Mouse (Mus musculus) A20 (cell line): ENCODE measurements around the gene Mcts2.

Experiments
- DNase-seq: peaks from one replicate; pipeline ENCODE4 v3.0.0-alpha.2; 2011; ENCODE audit warnings: low read depth, low spot score

Gene Mcts2

DNA sequence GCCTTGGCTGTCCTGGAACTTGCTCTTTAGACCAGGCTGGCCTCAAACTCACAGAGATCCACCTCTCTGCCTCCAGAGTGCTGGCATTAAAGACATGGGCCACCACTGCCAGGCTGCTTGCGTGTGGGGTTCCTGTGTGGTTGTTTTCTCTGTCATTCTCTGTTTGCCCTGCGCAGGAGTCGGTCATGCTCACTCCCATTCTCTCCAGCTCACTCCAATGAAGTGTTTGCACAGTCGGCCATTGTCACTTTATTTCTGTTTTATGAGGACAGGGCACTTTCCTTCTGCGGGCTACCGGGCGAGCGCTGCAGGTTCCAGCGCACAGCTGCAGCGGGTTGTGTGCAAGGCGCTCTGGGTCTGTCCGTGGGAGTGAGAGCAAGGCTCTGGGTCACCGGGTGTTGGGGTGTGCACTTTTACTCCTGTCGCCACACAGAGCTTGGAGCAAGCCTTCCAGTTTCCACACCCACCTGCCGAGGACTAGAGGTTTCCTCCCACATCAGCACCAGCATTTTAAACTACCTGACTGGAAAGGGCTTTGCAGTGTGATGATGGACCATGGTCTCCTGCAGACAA lies 38.4 kb downstream of the Mcts2 start:
- no peak for DNase-seq

DNA sequence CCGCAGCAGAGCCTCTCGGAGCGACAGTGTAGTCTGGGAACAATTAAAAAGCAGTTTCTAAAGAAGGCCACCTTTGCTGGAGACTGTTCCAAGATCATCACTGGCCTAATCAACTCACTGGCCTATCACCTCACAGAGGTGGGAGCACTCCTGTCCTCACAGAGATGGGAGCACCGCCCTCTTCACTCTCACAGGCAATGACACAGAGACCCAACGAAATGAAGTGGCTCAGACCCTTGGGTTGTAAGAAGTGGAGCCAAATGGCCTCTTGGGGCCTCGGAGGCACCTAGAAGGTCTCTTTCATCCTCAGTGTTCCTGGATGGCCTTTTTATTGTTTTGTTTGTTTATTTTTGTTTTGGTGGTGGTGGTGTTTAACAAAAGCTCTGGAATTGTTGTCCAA lies 39.4 kb downstream of the Mcts2 start:
- DNase-seq: no peak

DNA sequence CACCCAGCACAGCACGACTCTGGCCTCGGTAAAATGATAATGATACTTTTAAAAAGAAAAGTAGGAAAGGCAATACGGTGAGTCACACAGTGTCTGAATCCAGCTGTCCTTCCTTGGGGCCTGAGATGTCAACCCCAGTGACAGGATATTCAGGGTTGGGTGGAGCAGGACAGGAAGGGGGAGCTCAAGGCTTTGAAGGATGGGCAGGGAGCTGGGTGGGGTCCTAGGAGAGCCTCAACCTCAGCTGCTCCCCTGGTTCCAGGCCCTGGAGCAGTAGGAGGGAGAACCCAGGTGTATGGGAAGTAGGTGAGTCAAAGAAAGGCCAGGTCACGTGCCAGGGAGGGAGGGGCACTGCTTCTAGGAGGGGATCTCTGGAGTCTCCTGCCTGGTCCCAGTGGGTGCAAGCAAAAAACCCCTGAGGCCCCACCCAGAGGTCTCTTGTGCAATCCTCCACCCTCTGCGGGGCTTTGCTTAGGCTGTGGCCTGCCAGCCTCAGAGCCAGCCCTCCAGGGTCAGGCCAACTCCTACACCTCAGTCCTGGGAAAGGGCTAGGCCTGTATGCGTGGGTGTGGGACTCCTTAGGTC lies 40.0 kb downstream of the Mcts2 start:
- DNase-seq: no peak

DNA sequence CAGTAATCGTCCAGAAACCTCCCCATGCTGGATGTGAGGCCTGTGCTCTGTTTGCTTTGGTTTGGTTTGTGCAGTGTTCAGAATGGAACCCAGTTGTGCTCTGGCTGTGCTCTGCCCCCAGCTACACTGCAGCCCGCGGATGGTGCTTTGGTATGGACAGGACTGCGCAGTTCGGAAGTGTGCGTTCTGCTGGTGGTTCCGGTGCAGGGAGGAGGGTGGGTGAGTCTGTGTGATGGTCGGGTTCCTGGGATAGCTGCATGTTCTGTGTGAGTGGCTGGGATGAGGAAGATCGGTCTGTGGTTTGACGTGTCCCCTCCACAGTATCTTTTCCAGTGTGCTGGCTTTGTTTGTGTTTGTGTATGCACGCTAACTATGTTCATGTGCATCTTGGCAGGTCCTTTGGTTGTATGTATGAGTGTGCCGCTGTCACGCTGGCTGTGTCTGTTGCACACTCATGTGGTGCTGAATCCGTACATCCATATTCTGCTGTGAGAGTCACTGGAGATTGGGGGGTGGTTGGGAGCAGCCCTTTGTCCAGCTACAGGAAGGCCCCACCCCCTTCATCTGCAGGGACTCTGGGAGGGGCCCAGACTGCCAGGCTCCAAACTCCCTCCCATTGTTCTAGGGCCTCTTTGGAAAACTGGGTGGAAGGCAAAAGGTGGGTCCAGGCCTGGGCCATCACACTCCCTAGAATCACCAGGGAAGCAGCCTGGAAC lies 41.1 kb downstream of the Mcts2 start:
- no peak for DNase-seq

DNA sequence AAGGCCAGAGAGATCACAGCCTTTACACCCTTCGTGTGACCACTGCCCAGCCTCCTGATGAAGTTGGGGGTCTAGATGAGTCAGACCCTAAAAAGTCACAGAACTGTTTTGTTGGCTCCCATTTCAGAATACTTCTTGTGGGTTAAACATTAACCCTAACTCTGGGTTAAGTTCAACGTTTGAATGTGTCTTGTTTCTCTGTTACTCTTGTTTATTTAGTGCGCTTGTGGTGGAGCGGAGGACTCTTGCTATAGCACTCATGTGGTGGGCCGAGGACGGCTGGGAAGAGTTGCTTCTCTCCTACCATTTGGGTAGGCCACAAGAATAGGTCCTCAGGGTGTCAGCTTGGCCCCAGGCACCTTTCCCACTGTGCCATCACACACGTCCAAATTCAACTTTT lies 41.8 kb downstream of the Mcts2 start:
- DNase-seq: no peak

DNA sequence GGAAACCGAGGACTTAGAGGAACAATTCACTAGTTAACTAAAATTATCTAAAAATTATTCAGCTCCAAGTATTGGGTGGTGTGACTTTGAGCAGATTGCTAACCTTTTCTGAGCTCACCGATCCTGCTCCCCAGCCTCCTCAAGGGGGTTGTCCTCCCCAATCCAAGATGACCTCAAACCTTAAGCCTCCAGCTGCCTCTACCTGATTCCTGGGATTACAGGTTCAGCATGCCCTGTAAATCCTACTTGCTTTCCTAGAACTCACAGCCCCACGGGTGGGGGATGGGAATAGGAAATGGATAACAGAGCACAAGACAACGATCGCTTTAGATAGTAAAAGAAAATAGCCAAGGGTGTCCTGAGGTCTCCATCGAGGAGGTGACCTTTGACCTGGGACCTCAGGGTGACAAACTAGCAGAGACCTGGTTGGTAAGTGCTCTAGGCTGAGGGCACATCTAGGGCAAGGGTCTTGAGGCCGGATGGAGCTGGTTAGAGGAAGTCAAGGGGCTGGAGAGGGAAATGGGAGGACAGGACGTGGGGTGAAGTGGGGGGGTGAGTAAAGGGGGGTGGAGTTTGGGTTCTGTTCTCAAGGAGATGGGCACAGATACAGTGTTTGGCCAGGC lies 42.3 kb downstream of the Mcts2 start:
- DNase-seq: no peak

DNA sequence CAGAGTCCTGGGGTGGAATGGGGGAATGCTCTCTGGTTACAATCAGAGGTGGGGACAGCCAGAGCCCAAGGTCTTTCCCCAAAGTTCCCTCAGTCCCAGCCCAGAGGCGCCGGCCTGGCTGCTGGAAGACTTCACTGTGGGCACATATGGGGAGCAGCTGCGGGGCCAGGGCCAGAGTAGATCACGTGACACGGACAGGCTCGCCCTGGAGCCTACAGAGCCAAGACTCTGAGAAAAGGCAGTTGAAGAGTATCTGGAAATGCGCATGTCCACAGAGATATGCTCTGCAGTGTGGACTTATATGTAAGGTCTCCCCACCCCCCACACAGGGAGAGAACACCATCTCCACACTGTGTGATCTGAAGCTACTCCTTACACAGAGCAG lies 42.8 kb downstream of the Mcts2 start:
- no peak for DNase-seq

DNA sequence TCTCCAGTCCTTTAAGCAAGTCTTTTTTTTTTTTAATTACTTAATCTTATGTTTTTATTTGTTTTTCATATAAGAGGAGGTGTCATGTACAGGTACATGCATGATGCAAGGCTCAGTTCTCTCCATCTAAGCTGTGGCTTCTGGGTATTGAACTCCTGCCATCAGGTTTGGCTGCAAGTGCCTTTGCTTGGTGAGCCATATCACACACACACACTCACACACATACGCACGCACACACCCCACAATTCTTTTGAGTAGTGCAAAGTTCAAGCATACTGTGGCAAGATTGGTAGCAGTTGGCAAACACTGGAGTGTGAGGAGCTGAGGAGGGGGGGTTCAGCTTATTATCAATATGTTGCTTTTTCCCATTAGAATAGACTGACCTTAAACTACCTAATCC lies 46.4 kb downstream of the Mcts2 start:
- DNase-seq: no peak

DNA sequence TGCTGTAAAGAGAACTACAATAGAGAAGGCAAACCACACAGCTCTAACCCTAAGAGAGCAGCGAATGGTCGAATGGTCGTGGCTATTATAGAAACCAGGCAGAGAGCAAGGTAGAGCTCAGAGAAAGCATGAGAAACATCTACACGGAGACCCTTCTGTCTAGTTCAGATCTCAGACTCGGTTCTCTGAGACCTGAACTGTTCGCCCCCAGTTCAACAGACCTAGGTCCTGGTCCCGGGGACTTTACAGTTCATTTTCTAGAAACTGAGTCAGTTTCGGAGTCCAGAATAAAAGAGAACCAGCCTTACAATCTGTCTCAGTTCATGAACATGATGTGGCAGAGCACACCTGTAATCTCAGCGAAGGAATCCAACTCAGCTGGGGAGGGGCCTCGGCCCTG lies 47.7 kb downstream of the Mcts2 start:
- DNase-seq: no peak

DNA sequence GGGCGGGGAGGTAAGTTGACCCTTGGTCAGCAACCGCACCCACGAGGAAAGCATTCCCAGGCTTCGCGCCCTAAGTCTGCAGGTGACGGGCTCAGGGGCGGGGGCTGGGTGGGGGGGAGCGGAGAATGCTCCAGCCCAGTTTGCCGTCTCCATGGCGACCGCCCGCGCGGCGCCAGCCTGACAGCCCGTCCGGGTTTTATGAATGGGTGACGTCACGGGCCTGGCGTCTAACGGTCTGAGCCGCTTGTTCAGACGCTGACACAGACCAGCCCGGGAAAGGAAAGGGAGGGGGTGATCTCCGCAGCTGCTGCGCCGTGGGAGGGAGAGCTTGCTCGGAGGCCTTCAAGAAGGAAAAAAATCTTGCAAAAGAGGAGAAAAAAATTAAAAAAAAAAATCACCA lies 48.1 kb downstream of the Mcts2 start:
- peak; percentile 84 for DNase-seq

DNA sequence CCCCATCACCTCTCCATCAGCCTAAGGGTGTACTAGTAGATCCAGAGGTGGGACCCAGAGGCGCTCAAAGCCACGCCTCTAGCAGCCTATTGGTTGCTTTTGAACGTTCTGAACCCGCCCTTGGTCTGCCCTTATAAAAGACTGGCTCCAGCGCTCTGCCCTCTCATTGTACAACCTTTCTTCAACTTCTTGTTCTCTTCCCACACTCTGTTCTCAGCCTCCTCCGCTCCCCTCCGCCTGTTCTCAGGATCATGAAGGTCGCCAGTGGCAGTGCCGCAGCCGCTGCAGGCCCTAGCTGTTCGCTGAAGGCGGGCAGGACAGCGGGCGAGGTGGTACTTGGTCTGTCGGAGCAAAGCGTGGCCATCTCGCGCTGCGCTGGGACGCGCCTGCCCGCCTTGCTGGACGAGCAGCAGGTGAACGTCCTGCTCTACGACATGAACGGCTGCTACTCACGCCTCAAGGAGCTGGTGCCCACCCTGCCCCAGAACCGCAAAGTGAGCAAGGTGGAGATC lies 49.3 kb downstream of the Mcts2 start, which contains the start of gene Id1:
Gene Id1, plus strand, starts transcription at position 162 of the 512 bp plus-strand sequence.
- DNase-seq: peak; percentile 71

DNA sequence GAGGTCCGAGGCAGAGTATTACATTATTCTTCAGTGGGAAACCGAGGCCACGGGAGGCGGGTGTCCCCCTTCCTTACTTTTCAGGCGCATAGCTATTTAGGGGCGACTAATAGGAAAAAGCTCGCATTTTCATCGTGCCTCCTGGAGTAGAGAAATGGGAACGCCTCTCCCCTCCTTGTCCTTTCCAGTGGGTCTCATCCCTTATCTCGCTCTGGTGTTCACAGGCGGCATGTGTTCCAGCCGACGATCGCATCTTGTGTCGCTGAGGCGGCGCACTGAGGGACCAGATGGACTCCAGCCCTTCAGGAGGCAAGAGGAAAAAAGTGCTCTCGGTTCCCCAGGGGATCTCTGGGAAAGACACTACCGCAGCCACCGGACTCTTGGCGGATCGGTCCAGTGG lies 49.9 kb downstream of the Mcts2 start:
- no peak for DNase-seq
